Mouse (Mus musculus) C2C12 (cell line): Measurements from ENCODE around the gene Prkce. TPM values are rescaled to one million over a fixed set of nuclear protein-coding genes. Genes with fewer than 3 reads are reported as not detected.

ENCODE experiments used
- H3K27me3 ChIP-seq: one replicate; pipeline ENCODE4 v1.6.1; 2011; ENCODE audit not compliant: control insufficient read depth, insufficient read depth, insufficient read length
- H3K36me3 ChIP-seq: one replicate; pipeline ENCODE4 v1.6.1; 2011; ENCODE audit not compliant: control insufficient read depth, insufficient read depth
- H3K4me3 ChIP-seq: one replicate; pipeline ENCODE4 v1.5.1; 2011; ENCODE audit warnings: mild to moderate bottlenecking, control low read depth; ENCODE audit not compliant: poor library complexity, insufficient read depth, severe bottlenecking
- H3K79me2 ChIP-seq: one replicate; pipeline ENCODE4 v1.6.1; 2011; ENCODE audit not compliant: control insufficient read depth, insufficient read depth
- H3K79me3 ChIP-seq: one replicate; pipeline ENCODE4 v1.6.1; 2011; ENCODE audit warnings: low read depth, control low read depth
- H3ac ChIP-seq: one replicate; pipeline ENCODE3; 2011; ENCODE audit warnings: low read depth; ENCODE audit not compliant: control insufficient read depth, insufficient read length
- CEBPB ChIP-seq: IDR thresholded peaks from one replicate; pipeline ENCODE4 v1.6.1; 2011; ENCODE audit warnings: low read depth, mild to moderate bottlenecking, control low read depth, moderate library complexity
- CTCF ChIP-seq: IDR thresholded peaks from one replicate; pipeline ENCODE4 v1.5.1; 2011; ENCODE audit not compliant: control insufficient read depth, insufficient read depth, insufficient read length
- FOSL1 ChIP-seq: IDR thresholded peaks from one replicate; pipeline ENCODE4 v1.8.0; 2011; ENCODE audit warnings: mild to moderate bottlenecking, low read length; ENCODE audit not compliant: poor library complexity, insufficient read depth, severe bottlenecking
- MAX ChIP-seq: IDR thresholded peaks from one replicate; pipeline ENCODE4 v1.6.1; 2011; ENCODE audit warnings: mild to moderate bottlenecking, control low read depth
- MYOD1 ChIP-seq: IDR thresholded peaks from one replicate; pipeline ENCODE4 v1.6.1; 2011; ENCODE audit warnings: low read depth; ENCODE audit not compliant: control insufficient read depth, insufficient read length
- MYOG ChIP-seq: IDR thresholded peaks from one replicate; pipeline ENCODE4 v1.6.1; 2011; ENCODE audit not compliant: control insufficient read depth, insufficient read length; ENCODE audit errors: extremely low read depth
- USF1 ChIP-seq: IDR thresholded peaks from one replicate; pipeline ENCODE4 v1.6.1; 2011; ENCODE audit warnings: low read depth, mild to moderate bottlenecking, control low read depth, moderate library complexity
- polyA plus RNA-seq: library from polyadenylated mRNA; unstranded; fragments of >200 nt; fragmentation: generic; extraction: Trizol; gene quantifications from one replicate; pipeline ENCODE4 v1.2.1, GENCODE M21; 2012; ENCODE audit warnings: missing spikeins

Gene Prkce
- polyA plus RNA-seq, 1 experiment = 1.4 TPM

- Histone ChIP-seq H3ac (no peak overlapping the region), H3K4me3 (no peak overlapping the region), H3K79me2 (no peaks in the 10 kb centered on the region), H3K27me3 (no peaks in the 10 kb centered on the region), H3K79me3 (no peaks in the 10 kb centered on the region), H3K36me3 (no peaks in the 10 kb centered on the region)
- TF ChIP-seq USF1 = no peak
- TF ChIP-seq CTCF = no peak
- TF ChIP-seq FOSL1 = no peak
- no peak for TF ChIP-seq CEBPB
- no peak for TF ChIP-seq MAX
- TF ChIP-seq MYOG = no peak
- TF ChIP-seq MYOD1 = no peak
Observed at GRCm38 (mm10) chr17:86503208-86503897, 335.8 kb downstream of the Prkce start.

GRCm38 (mm10) chr17:86505183-86505631 lies 337.6 kb downstream of the Prkce start, which contains the start of gene Gm10309:
Gene Gm10309 (minus strand): TSS chr17:86505232.
- TF ChIP-seq MYOD1 = no peak
- no peak for TF ChIP-seq USF1
- TF ChIP-seq MAX = no peak
- no peak for TF ChIP-seq FOSL1
- no peak for TF ChIP-seq CEBPB
- TF ChIP-seq MYOG = no peak
- no peak for TF ChIP-seq CTCF
- Histone ChIP-seq H3K36me3 (no peaks in the 10 kb centered on the region), H3K4me3 (no peak within 1 kb of the TSS), H3ac (no peak within 1 kb of the TSS), H3K27me3 (no peaks in the 10 kb centered on the region), H3K79me2 (no peaks in the 10 kb centered on the region), H3K79me3 (no peaks in the 10 kb centered on the region)

GRCm38 (mm10) chr17:86506881-86507280 lies 339.3 kb downstream of the Prkce start:
- TF ChIP-seq MAX = no peak
- no peak for TF ChIP-seq USF1
- no peak for TF ChIP-seq MYOD1
- no peak for TF ChIP-seq FOSL1
- no peak for TF ChIP-seq CTCF
- no peak for TF ChIP-seq MYOG
- no peak for TF ChIP-seq CEBPB
- no peaks in the 10 kb centered on the region for H3K36me3 ChIP-seq
- H3K27me3 ChIP-seq = no peaks in the 10 kb centered on the region
- no peaks in the 10 kb centered on the region for H3K79me2 ChIP-seq
- H3ac ChIP-seq = no peak overlapping the region
- no peak overlapping the region for H3K4me3 ChIP-seq
- H3K79me3 ChIP-seq = no peaks in the 10 kb centered on the region

- TF ChIP-seq MAX = no peak
- TF ChIP-seq USF1 = no peak
- TF ChIP-seq CTCF = no peak
- TF ChIP-seq MYOG = no peak
- no peak for TF ChIP-seq CEBPB
- TF ChIP-seq MYOD1 = no peak
- no peak for TF ChIP-seq FOSL1
- Histone ChIP-seq H3K4me3 (no peak overlapping the region), H3K79me3 (no peaks in the 10 kb centered on the region), H3ac (no peak overlapping the region), H3K27me3 (no peaks in the 10 kb centered on the region), H3K79me2 (no peaks in the 10 kb centered on the region), H3K36me3 (no peaks in the 10 kb centered on the region)
Observed at GRCm38 (mm10) chr17:86507342-86508211, 340.0 kb downstream of the Prkce start.

- TF ChIP-seq USF1 = no peak
- no peak for TF ChIP-seq FOSL1
- TF ChIP-seq MAX = no peak
- no peak for TF ChIP-seq CTCF
- TF ChIP-seq MYOG = no peak
- no peak for TF ChIP-seq MYOD1
- no peak for TF ChIP-seq CEBPB
- H3K36me3 ChIP-seq = no peaks in the 10 kb centered on the region
- no peak overlapping the region for H3ac ChIP-seq
- H3K79me3 ChIP-seq = no peaks in the 10 kb centered on the region
- H3K79me2 ChIP-seq = no peaks in the 10 kb centered on the region
- H3K4me3 ChIP-seq = no peak overlapping the region
- no peaks in the 10 kb centered on the region for H3K27me3 ChIP-seq
Observed at GRCm38 (mm10) chr17:86508212-86508490, 340.6 kb downstream of the Prkce start.

- Histone ChIP-seq H3ac (no peak overlapping the region), H3K79me2 (no peaks in the 10 kb centered on the region), H3K4me3 (no peak overlapping the region), H3K27me3 (no peaks in the 10 kb centered on the region), H3K79me3 (no peaks in the 10 kb centered on the region), H3K36me3 (no peaks in the 10 kb centered on the region)
- TF ChIP-seq CEBPB = no peak
- no peak for TF ChIP-seq USF1
- no peak for TF ChIP-seq MYOG
- TF ChIP-seq CTCF = no peak
Observed at GRCm38 (mm10) chr17:86509871-86510270, 342.3 kb downstream of the Prkce start.
